Mouse (Mus musculus) spleen, adult 2 months (tissue): ENCODE measurements around the gene Ulk4.

Experiments
- CTCF ChIP-seq: fragments of 200-500 bp; IDR thresholded peaks from 2 replicates; pipeline ENCODE4 v1.5.1; 2011; ENCODE audit warnings: mild to moderate bottlenecking, inconsistent platforms; ENCODE audit not compliant: insufficient read depth, insufficient read length, insufficient replicate concordance; ENCODE audit errors: extremely low read depth
- POLR2A ChIP-seq: fragments of 200-500 bp; IDR thresholded peaks from 2 replicates; pipeline ENCODE4 v1.6.1; 2011; ENCODE audit warnings: low read depth, low read length, inconsistent platforms

DNA sequence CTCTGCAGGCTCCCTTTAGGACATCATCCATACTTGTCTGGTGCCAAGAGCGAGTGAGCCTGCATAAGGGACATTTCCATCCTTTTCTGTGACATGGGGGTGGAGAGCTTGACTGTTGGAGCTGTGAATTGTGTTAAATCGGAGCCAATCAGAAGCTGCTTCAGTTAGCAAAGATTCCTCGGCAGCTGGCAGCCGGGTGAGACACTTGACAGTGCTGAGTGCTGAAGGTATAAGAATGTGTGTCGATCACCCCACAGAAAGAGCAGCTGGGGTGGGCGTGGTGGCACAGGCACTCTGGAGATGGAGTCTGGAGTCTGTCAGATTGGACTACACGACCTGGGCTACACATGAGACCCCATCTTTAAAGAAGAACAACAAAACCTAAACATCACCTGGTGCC, 33.5 kb upstream of the Ulk4 start:
- TF ChIP-seq POLR2A (no peak), CTCF (no peak)
